Mouse (Mus musculus) lung, embryonic 15.5 days (tissue): ENCODE measurements around the gene AI481877. TPM values are rescaled to one million over a fixed set of nuclear protein-coding genes. Genes with fewer than 3 reads are reported as not detected.
"Not testable (repeated sequence)": the region's sequence is repeated elsewhere in the genome, so short reads cannot be mapped to it uniquely, and the experiment has no call there.

Experiments
- ATAC-seq: fragments of 200-750 bp; cut with Nextera tagmentation; 2 replicates; pipeline ENCODE4 v1.8.0; 2017; ENCODE audit warnings: moderate number of reproducible peaks, borderline replicate concordance; ENCODE audit not compliant: low FRiP score, low TSS enrichment; ENCODE audit errors: extremely low read depth
- H3K27ac ChIP-seq: fragments of 300-500 bp; sonication (generic); 2 replicates; pipeline ENCODE4 v1.5.1; 2015; ENCODE audit warnings: moderate library complexity, mild to moderate bottlenecking, inconsistent platforms
- H3K27me3 ChIP-seq: fragments of 300-500 bp; sonication (generic); 2 replicates; pipeline ENCODE4 v1.6.1; 2015; ENCODE audit warnings: inconsistent platforms
- H3K36me3 ChIP-seq: fragments of 300-500 bp; sonication (generic); 2 replicates; pipeline ENCODE4 v1.6.1; 2015; ENCODE audit warnings: inconsistent platforms
- H3K4me1 ChIP-seq: fragments of 300-500 bp; sonication (generic); 2 replicates; pipeline ENCODE4 v1.6.1; 2015; ENCODE audit warnings: inconsistent platforms
- H3K4me2 ChIP-seq: fragments of 300-500 bp; sonication (generic); 2 replicates; pipeline ENCODE4 v1.6.1; 2015; ENCODE audit warnings: inconsistent platforms, mild to moderate bottlenecking, moderate library complexity
- H3K4me3 ChIP-seq: fragments of 300-500 bp; sonication (generic); 2 replicates; pipeline ENCODE4 v1.5.1; 2015; ENCODE audit warnings: mild to moderate bottlenecking, inconsistent platforms
- H3K9ac ChIP-seq: fragments of 300-500 bp; sonication (generic); 2 replicates; pipeline ENCODE4 v1.6.1; 2015; ENCODE audit warnings: inconsistent platforms
- H3K9me3 ChIP-seq: fragments of 300-500 bp; sonication (generic); 2 replicates; pipeline ENCODE4 v1.6.1; 2016; ENCODE audit warnings: inconsistent platforms
- WGBS: fragments of 180-500 bp; shearing (Covaris S2); methylation state at CpG from one replicate; pipeline ENCODE4 v1.1.7; 2015; 5-methylcytosine and 5-hydroxymethylcytosine counted together
- polyA plus RNA-seq: library from polyadenylated mRNA; unstranded; fragments of >200 nt; fragmentation: Nextera tagmentation; extraction: Ambion mirVana; gene quantifications from 2 replicates; pipeline ENCODE4 v1.2.1, GENCODE M21; 2015

The AI481877 gene
- not detected in 2 replicates for polyA plus RNA-seq

DNA sequence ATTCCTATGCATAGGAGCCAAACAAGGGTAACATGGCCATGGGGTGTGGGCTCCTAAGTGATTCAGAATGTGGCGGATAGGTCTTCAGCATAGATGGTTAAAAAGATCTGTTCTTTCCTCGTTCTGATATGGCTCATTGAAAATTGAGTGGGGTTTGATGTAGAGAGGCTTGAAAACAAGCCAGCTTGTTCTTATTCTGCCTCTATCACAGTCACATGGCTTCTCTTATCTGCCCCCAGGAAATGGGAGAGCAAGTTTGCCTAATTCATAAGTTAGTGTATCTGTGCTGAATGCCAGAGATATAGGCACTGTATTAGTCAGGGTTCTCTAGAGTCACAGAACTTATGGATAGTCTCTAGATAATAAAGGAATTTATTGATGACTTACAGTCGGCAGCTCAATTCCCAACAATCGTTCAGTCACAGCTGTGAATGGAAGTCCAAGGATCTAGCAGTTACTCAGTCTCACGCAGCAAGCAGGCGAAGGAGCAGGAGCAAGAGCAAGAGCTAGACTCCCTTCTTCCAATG is at the start of gene AI481877:
TSS of gene AI481877 (minus strand) at position 477 of the 527 bp plus-strand sequence.
- H3K4me1 ChIP-seq, H3K27me3 ChIP-seq, H3K9ac ChIP-seq, H3K4me2 ChIP-seq, H3K9me3 ChIP-seq, H3K4me3 ChIP-seq, H3K36me3 ChIP-seq, ATAC-seq, H3K27ac ChIP-seq: not testable (repeated sequence)
- WGBS = 69% methylated on average over 3 of the region's 6 CpGs

DNA sequence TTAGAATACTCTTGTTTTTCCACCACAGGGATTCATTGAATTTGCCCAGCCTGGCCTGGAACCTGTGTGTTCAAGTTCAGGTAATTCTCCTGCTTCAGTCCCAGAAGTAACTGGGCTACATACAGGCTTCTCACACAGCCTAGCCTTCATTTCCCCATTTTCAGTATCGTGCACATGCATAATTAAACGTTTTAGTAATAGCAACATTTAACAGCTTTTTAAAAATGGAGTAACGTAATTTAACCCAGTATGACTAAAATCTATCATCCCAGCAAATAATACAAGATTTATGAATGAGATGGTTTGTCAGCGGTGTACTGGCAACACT is 49.7 kb upstream of the AI481877 start:
- H3K9me3 ChIP-seq = no peaks in the 10 kb centered on the region
- H3K9ac ChIP-seq = peak overlapping the region; percentile 96
- H3K27ac ChIP-seq = peak overlapping the region; percentile 97
- peaks cover 11% of the 10 kb centered on the region for H3K4me1 ChIP-seq
- no peaks in the 10 kb centered on the region for H3K36me3 ChIP-seq
- H3K4me2 ChIP-seq = peak overlapping the region; percentile 64
- H3K4me3 ChIP-seq = peak overlapping the region; percentile 85
- H3K27me3 ChIP-seq = no peaks in the 10 kb centered on the region
- ATAC-seq = no peak
- 25% methylated on average over 4 of the region's 4 CpGs for WGBS

DNA sequence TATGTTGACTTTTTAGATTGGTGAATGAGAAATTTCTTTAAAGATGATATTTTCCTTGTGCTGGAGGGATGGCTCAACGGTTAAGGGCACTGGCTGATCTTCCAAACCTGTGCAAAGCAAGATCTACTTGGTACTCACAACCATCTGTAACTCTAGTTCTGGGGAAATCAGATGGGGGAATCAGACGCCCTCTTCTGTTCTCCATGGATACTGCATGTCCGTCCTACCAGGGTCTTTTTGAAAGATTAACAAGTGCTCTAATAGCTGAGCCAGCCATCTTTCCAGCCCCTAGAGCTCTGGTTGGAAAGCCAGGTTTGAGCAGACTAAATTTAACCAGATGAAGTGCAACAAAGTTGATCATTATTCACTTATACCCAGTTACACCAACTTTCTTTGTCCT is 48.5 kb upstream of the AI481877 start:
- Histone ChIP-seq H3K4me2 (no peak overlapping the region), H3K9ac (no peak overlapping the region), H3K27me3 (no peaks in the 10 kb centered on the region), H3K4me3 (no peak overlapping the region), H3K9me3 (no peaks in the 10 kb centered on the region), H3K36me3 (no peaks in the 10 kb centered on the region), H3K27ac (no peak overlapping the region), H3K4me1 (peaks cover 11% of the 10 kb centered on the region)
- 22% methylated on average over 3 of the region's 3 CpGs for WGBS
- ATAC-seq = no peak

DNA sequence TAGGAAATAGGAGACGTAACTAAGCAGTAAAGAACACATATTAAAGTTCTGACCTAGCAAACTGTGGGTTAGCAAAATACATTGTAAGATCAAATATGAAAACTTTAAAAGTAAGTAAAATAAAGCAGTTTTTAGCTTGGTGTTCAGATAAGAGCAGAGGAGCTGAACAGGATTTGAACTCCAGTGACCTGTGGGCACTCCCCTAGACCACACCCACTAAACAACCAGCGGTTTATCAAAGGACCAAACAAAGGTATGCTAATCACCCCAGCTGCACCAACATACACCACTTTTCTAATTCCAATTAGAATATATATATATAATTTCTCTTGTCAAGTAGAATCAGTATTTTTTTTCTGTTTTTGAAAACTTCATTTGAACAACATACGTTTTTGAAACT is 46.9 kb upstream of the AI481877 start:
- no peak overlapping the region for H3K27ac ChIP-seq
- no peaks in the 10 kb centered on the region for H3K36me3 ChIP-seq
- ATAC-seq = no peak
- no peaks in the 10 kb centered on the region for H3K9me3 ChIP-seq
- no peak overlapping the region for H3K9ac ChIP-seq
- no peak overlapping the region for H3K4me3 ChIP-seq
- H3K4me2 ChIP-seq = no peak overlapping the region
- WGBS = 68% methylated on average over 3 of the region's 3 CpGs
- no peaks in the 10 kb centered on the region for H3K27me3 ChIP-seq
- peaks cover 8% of the 10 kb centered on the region for H3K4me1 ChIP-seq

DNA sequence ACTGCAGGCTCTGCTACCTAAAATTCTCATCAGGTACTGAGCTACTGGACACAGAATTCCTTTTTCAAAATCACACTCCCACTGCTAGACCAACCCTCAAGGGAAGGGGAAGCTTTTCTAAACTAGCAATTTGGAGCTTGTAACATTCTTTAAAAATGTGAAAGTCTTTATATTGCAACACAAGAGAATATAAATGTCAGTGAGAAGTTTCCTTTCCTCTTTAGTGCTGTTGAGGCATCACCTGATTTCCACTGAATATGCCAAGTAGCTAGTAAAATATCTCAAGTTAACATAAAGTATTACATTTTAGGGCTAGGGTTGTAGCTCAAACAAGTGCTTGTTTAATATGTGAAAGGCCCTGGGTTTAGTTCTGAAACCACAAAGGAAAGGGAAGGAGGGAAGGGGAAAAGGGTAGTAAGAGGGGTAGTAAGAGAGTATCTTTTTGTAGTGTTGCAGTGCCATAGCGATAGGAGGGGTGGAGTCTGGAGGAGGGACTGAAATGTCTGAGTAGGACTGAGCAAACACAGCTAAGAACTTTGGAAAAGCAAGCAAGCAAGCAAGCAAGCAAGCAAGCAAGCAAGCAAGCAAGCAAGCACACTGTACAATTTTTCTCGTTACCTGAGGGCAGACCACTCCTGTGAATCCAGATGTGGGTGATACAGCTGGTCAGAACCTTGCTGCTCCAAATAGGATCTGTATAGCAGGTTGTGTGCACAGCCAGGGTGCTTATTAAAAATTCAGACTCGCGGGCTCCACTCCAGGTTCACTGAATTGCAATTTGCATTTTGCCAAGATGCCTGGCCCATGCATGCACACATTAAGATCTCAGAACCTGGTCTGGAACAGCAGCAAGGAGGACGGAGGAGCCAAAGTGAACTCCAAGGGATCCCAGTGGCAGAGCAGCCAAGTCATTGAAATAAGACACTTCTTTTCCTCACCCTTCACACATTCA is 42.8 kb upstream of the AI481877 start:
- 42% methylated on average over 5 of the region's 5 CpGs for WGBS

DNA sequence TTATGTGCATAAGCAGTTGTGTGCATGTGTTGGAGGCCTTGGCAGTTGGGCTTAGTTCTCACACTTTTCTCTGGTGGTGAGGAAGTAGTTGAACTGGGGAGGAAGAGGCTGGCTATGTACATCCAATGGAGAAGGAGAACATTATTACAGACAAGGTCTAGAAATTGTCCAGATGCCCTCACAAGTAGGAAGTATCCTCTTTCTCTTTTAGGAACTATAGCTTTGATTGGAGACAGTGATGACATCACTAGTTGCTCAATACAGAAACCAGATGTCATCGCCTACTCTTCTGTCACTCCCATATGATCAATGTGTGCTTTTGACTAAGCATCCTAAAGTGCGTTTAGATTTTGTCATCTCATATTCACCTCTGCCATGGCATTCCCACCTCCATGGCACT is 38.8 kb upstream of the AI481877 start:
- no peak for ATAC-seq
- H3K4me3 ChIP-seq = no peak overlapping the region
- no peaks in the 10 kb centered on the region for H3K4me1 ChIP-seq
- no peaks in the 10 kb centered on the region for H3K9me3 ChIP-seq
- no peak overlapping the region for H3K9ac ChIP-seq
- no peaks in the 10 kb centered on the region for H3K36me3 ChIP-seq
- H3K27ac ChIP-seq = no peak overlapping the region
- WGBS = 81% methylated on average over 2 of the region's 2 CpGs
- no peak overlapping the region for H3K4me2 ChIP-seq
- no peaks in the 10 kb centered on the region for H3K27me3 ChIP-seq

More for the DNA sequence above, 42.8 kb upstream of the AI481877 start:
- no peak overlapping the region for H3K4me2 ChIP-seq
- H3K9me3 ChIP-seq = no peaks in the 10 kb centered on the region
- no peaks in the 10 kb centered on the region for H3K4me1 ChIP-seq
- no peak overlapping the region for H3K4me3 ChIP-seq
- no peaks in the 10 kb centered on the region for H3K36me3 ChIP-seq
- H3K9ac ChIP-seq = no peak overlapping the region
- H3K27ac ChIP-seq = no peak overlapping the region
- no peaks in the 10 kb centered on the region for H3K27me3 ChIP-seq
- no peak for ATAC-seq

DNA sequence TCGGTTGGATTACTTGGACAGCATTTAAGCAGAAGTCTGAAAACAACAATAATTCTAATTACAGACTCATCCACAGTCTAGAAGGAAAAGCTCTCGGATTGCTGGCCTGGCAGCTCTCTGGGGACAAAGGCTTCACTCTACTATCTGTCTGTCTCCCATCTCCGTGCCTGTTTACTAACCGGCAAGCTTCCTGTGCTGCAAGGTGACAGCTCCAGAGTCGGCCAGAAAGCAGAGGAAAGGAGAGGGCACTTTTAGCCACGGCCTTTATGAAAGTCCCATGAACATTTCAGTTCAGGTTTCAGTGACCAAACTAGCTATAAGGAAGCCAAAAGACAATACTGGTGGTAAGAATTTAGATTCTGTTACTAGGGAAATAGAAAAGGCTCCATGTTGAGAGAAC is 37.1 kb upstream of the AI481877 start:
- no peak overlapping the region for H3K4me3 ChIP-seq
- H3K9me3 ChIP-seq = no peaks in the 10 kb centered on the region
- H3K27me3 ChIP-seq = no peaks in the 10 kb centered on the region
- no peak overlapping the region for H3K4me2 ChIP-seq
- H3K9ac ChIP-seq = no peak overlapping the region
- no peaks in the 10 kb centered on the region for H3K36me3 ChIP-seq
- ATAC-seq = no peak
- 45% methylated on average over 6 of the region's 6 CpGs for WGBS
- H3K4me1 ChIP-seq = no peaks in the 10 kb centered on the region
- H3K27ac ChIP-seq = no peak overlapping the region

DNA sequence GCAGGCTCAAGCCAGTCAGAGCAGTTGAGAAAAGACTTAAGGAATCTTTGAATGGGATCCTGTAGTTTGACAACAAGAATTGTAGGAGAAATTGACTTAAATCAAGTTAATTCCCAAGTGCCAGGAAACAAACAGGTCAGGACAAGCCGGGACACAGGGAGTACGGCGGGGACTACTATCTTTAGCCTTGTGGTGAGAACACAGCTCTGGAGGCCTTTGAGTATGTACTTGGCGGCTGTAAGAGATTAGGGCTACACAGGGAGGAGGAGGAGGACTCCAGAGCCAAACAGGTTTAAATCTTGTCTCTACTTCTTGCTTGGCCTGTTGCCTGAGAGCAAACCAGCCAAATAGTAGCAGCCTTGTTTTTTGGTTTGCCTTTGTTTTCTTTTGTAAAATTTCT is 36.2 kb upstream of the AI481877 start:
- H3K4me1 ChIP-seq = no peaks in the 10 kb centered on the region
- 61% methylated on average over 4 of the region's 4 CpGs for WGBS
- H3K4me2 ChIP-seq = no peak overlapping the region
- H3K9me3 ChIP-seq = no peaks in the 10 kb centered on the region
- no peak overlapping the region for H3K27ac ChIP-seq
- no peaks in the 10 kb centered on the region for H3K27me3 ChIP-seq
- H3K36me3 ChIP-seq = no peaks in the 10 kb centered on the region
- no peak for ATAC-seq
- no peak overlapping the region for H3K9ac ChIP-seq
- no peak overlapping the region for H3K4me3 ChIP-seq

DNA sequence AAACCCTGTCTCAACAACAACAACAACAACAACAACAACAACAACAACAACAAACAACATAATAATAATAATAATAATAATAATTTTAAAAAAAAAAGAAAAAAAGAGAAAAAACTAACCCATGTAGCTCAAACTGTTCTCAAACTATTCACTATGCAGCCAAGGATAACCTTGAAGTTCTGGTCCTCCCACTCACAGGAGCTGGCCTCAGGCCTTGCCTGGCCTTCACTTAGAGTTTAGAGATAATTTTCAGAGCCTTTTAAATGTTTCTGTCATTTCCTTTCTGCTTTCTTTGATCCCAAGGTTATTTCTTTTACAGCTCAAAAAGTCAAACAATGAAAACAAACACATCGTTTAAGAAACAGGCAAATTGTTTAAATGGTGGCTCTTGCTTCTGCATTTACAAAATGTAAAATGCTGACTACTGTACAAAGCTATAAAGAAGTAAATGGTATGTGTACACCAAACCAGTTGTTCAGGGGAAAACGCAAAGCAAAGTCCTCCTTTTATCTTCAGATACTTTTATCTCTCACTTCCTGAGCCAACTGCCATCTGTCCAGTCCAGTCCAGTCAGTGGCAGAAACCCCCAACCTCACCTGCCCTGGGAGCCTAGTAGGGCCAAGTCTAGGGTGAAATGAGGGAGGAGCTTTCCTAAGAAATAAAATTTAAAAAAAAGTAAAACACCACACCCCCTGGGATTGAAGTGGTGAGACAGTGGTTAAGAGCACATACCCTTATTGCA is 34.6 kb upstream of the AI481877 start:
- no peak for ATAC-seq
- H3K4me2 ChIP-seq = no peak overlapping the region
- no peaks in the 10 kb centered on the region for H3K9me3 ChIP-seq
- H3K36me3 ChIP-seq = no peaks in the 10 kb centered on the region
- no peak overlapping the region for H3K27ac ChIP-seq
- WGBS = 37% methylated on average over 2 of the region's 2 CpGs
- H3K4me3 ChIP-seq = no peak overlapping the region
- no peak overlapping the region for H3K9ac ChIP-seq
- H3K4me1 ChIP-seq = no peaks in the 10 kb centered on the region
- no peaks in the 10 kb centered on the region for H3K27me3 ChIP-seq

DNA sequence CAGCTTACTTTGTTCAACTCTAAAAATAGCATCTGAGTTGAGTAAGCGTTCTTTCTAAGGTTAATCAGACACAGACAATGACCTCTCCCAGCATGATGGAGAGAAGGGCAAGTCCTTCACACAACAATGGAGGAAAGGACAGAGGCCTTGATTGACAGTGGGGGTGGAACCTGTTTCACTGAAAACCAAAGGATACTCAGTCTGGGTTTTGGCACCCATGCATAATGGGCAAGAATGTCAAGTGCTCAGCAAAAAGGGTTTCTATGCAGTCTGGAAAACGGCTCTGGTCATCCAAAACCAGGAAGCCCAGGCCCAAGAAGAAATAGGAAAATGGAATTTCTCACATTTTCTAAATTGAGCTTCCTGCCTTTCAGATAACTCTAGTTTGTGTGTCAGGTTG is 33.8 kb upstream of the AI481877 start:
- no peaks in the 10 kb centered on the region for H3K4me1 ChIP-seq
- ATAC-seq = no peak
- no peak overlapping the region for H3K9ac ChIP-seq
- 47% methylated on average over 2 of the region's 2 CpGs for WGBS
- H3K4me2 ChIP-seq = no peak overlapping the region
- no peaks in the 10 kb centered on the region for H3K36me3 ChIP-seq
- no peak overlapping the region for H3K27ac ChIP-seq
- no peaks in the 10 kb centered on the region for H3K27me3 ChIP-seq
- no peaks in the 10 kb centered on the region for H3K9me3 ChIP-seq
- H3K4me3 ChIP-seq = no peak overlapping the region

DNA sequence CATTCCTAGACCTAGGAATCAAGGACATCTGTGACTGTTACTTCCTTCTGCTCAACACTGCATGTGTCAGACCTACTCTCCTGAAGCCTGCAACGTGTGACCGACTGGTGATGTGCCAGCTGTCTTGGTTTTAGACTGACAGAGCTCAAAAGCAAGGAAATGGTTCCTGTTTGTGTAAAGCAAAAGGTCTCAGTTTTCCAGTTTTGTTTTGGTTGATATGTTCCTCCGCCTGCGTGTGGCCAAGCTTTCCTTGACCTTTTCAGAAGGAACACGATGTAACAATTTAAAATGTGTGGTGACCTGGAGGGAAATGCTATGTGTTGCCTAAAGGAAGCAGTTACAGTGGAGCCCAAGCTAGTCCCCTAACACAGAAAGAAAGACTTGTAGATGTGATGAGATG is 31.2 kb upstream of the AI481877 start:
- ATAC-seq = no peak
- WGBS = 72% methylated on average over 5 of the region's 5 CpGs

DNA sequence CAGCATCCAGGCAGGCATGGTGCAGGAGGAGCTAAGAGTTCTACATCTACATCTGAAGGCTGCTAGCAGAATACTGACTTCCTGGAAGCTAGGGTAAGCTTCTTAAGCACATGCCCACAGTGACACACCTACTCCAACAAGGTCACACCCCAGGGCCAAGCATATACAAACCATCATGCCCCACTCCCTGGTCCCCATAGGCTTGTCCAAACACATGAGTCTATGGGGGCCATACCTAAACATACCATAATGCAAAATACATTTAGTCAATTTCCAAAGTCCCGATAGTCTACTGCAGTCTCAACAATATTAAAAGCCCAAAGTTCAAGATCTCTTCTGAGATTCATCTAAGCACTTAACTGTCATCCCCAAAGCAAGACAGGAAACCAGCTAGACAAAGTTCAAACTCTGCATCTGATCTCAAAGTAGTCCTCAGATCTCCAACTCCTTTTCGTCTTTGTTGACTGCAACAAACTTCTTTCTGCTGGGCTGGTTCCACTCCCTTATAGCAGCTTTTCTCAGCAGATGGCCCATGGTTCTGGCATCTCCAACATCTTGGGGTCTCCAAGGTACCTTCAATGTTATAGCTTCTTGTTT is 28.6 kb upstream of the AI481877 start:
- no peak for ATAC-seq
- Histone ChIP-seq H3K4me2 (no peak overlapping the region), H3K27me3 (no peaks in the 10 kb centered on the region), H3K9me3 (no peaks in the 10 kb centered on the region), H3K4me3 (no peak overlapping the region), H3K36me3 (no peaks in the 10 kb centered on the region), H3K27ac (no peak overlapping the region), H3K9ac (no peak overlapping the region), H3K4me1 (no peaks in the 10 kb centered on the region)
- WGBS = 86% methylated on average over 2 of the region's 2 CpGs

More for the DNA sequence above, 31.2 kb upstream of the AI481877 start:
- H3K27me3 ChIP-seq = no peaks in the 10 kb centered on the region
- H3K9ac ChIP-seq = no peak overlapping the region
- no peak overlapping the region for H3K4me2 ChIP-seq
- no peaks in the 10 kb centered on the region for H3K9me3 ChIP-seq
- no peaks in the 10 kb centered on the region for H3K36me3 ChIP-seq
- no peak overlapping the region for H3K4me3 ChIP-seq
- H3K27ac ChIP-seq = no peak overlapping the region
- H3K4me1 ChIP-seq = no peaks in the 10 kb centered on the region
